Mouse (Mus musculus) ES-E14 (cell line): ENCODE measurements around the gene Sema6d. TPM values are rescaled to one million over a fixed set of nuclear protein-coding genes. Genes with fewer than 3 reads are reported as not detected.

Source experiments
- DNase-seq: peaks from one replicate; pipeline ENCODE4 v3.0.0-alpha.2; 2013; ENCODE audit warnings: low read depth, low spot score
- H3K27ac ChIP-seq: 2 replicates; pipeline ENCODE4 v1.5.1; 2012; ENCODE audit warnings: low read depth, mild to moderate bottlenecking, low read length, moderate library complexity, mixed read lengths; ENCODE audit not compliant: poor library complexity, insufficient read depth, severe bottlenecking
- H3K36me3 ChIP-seq: 2 replicates; pipeline ENCODE4 v1.6.1; 2012; ENCODE audit warnings: mild to moderate bottlenecking, low read length, moderate library complexity, mixed read lengths; ENCODE audit not compliant: control insufficient read depth, poor library complexity, insufficient read depth, severe bottlenecking
- H3K4me1 ChIP-seq, 2 experiments: fragments of 150-350 bp in 1 of 2; sonication (generic) in 1 of 2; 2 replicates each; pipeline ENCODE4 v1.6.1; 2012; ENCODE audit warnings: low read length in 2 of 2, mild to moderate bottlenecking in 1 of 2, mixed read lengths in 1 of 2; ENCODE audit not compliant: control insufficient read depth in 2 of 2, insufficient read depth in 2 of 2, poor library complexity in 1 of 2
- H3K4me3 ChIP-seq, 2 experiments: fragments of 150-350 bp in 1 of 2; sonication (generic) in 1 of 2; 2 replicates each; pipeline ENCODE4 v1.5.1; 2012; ENCODE audit warnings: low read length in 2 of 2, low read depth in 1 of 2, mild to moderate bottlenecking in 1 of 2, mixed read lengths in 1 of 2; ENCODE audit not compliant: insufficient read depth in 1 of 2, poor library complexity in 1 of 2, severe bottlenecking in 1 of 2
- H3K9ac ChIP-seq: 2 replicates; pipeline ENCODE4 v1.6.1; 2012; ENCODE audit warnings: low read depth, mild to moderate bottlenecking, low read length, mixed read lengths; ENCODE audit not compliant: poor library complexity, insufficient read depth, severe bottlenecking
- H3K9me3 ChIP-seq: fragments of 150-350 bp; sonication (generic); 2 replicates; pipeline ENCODE4 v1.6.1; 2012; ENCODE audit warnings: low read depth, mild to moderate bottlenecking, low read length; ENCODE audit not compliant: control insufficient read depth, insufficient read depth
- CHD2 ChIP-seq: IDR thresholded peaks from 2 replicates; pipeline ENCODE4 v1.6.1; 2014; ENCODE audit warnings: mild to moderate bottlenecking, low read depth, low read length, inconsistent platforms
- HCFC1 ChIP-seq: IDR thresholded peaks from 2 replicates; pipeline ENCODE4 v1.6.1; 2012; ENCODE audit warnings: low read length, inconsistent platforms, borderline replicate concordance; ENCODE audit not compliant: insufficient read depth
- MAFK ChIP-seq: IDR thresholded peaks from 2 replicates; pipeline ENCODE4 v1.6.1; 2014; ENCODE audit warnings: mild to moderate bottlenecking, low read depth, low read length, inconsistent platforms; ENCODE audit not compliant: insufficient read depth
- ZC3H11A ChIP-seq: IDR thresholded peaks from 2 replicates; pipeline ENCODE4 v1.6.1; 2012; ENCODE audit warnings: low read depth, mild to moderate bottlenecking, inconsistent platforms, low read length, borderline replicate concordance
- ZNF384 ChIP-seq: IDR thresholded peaks from 2 replicates; pipeline ENCODE4 v1.6.1; 2012; ENCODE audit warnings: low read depth, low read length, inconsistent platforms
- in situ Hi-C, 2 experiments: fragments of 600-800 bp; cut with MboI; formaldehyde crosslinking; loops; one replicate each; pipeline ENCODE4 v1.15.1; 2025; ENCODE audit warnings: low sequenced_read_pairs in 2 of 2, inconsistent platforms in 1 of 2; ENCODE audit not compliant: unreplicated experiment in 2 of 2
- total RNA-seq: library from RNA; depleted of rRNA; stranded (reverse); fragments of 300-350 nt; gene quantifications from 2 replicates; pipeline ENCODE4 v1.2.3, GENCODE M21; 2012

Sema6d gene
- total RNA-seq, 1 experiment, result 0.54 TPM

DNA sequence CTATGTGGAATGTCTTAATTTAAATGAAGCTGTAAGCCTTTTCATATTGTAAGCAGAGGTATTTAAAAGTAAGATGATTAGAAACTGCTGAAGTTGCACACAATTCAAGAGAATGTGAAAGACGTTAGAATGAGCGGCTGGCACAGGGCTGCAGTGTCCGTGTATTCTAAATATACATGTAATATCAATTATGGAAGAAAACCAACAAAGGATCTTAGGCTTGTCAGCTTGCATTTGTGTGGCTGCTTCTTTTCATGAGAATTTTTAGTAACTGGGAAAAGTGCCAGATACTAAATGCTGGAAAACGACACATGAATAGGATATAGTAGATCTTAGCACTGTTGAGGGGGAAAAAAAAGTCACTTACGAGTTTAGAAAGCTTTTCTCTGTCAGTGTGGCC lies 11.8 kb downstream of the Sema6d start:
- in situ Hi-C loops, result no loop called here
- no peak for TF ChIP-seq HCFC1
- no peak for TF ChIP-seq CHD2
- TF ChIP-seq ZC3H11A, result no peak
- TF ChIP-seq MAFK, result no peak
- TF ChIP-seq ZNF384, result no peak
- no peak for DNase-seq
- H3K4me3 ChIP-seq, result no peak overlapping the region
- H3K4me1 ChIP-seq, result no peaks in the 10 kb centered on the region
- no peaks in the 10 kb centered on the region for H3K36me3 ChIP-seq
- H3K9ac ChIP-seq, result no peak overlapping the region
- H3K9me3 ChIP-seq, result no peaks in the 10 kb centered on the region
- H3K27ac ChIP-seq, result no peak overlapping the region

DNA sequence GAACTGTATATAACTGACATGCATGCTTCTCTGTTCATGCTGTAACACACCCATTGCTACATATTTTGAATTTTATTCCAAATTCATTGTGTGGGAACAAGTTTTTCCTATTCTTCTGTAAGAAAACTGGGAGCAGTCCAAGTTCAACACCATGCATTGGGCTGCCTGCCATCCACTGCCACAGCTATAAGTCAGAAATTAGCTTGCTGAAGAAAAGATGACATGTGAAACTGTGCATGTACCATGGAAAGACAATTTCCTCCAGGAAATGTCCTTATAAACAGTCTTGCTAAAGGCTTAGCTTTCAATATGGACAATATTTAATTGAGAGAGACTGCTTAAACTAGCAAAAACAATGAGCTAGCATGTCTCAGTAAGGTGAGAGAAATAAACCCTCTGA lies 13.5 kb downstream of the Sema6d start:
- H3K9me3 ChIP-seq, result no peaks in the 10 kb centered on the region

DNA sequence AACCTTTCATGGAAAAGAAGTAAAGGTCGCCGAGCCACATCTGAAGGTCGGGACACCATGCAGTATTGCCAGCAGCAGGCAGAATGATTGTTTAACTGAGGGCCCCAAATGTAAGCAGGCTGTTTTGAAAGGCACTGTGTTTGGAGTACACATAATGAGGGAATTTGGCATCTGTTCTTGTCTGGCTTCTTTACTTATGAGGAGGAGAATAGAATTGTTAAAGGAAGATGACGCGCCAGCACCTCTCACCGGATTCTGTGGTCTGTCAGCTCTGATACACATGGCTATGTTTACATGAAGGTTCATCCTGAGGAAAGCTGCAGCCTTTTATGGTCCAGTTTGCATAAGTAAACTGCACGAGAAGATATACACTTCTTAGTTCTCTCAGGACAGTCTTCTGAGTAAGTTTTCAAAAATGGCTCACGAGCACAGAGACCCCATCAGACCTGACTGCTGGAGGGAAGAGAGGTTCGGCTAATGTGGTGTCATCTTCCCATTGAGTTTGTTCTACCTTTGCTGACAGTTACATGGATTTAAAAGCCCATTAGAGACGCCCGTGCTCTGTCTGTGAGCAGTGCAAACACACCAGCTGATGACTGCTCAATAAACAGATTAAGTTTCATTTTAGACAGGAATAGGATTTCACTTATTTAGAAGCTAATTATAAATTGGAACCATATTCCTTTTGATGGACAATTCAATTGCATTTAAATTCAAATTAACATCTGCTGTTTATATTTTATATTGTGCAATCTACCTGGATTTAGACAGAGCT lies 28.9 kb downstream of the Sema6d start:
- Histone ChIP-seq H3K9ac (no peak overlapping the region), H3K36me3 (no peaks in the 10 kb centered on the region), H3K27ac (no peak overlapping the region), H3K4me3 (no peak overlapping the region), H3K9me3 (no peaks in the 10 kb centered on the region), H3K4me1 (no peaks in the 10 kb centered on the region)
- in situ Hi-C loops, result no loop called here
- no peak for DNase-seq
- TF ChIP-seq ZC3H11A, result no peak
- TF ChIP-seq MAFK, result no peak
- no peak for TF ChIP-seq CHD2
- TF ChIP-seq HCFC1, result no peak
- no peak for TF ChIP-seq ZNF384

More for the DNA sequence above, 13.5 kb downstream of the Sema6d start:
- Histone ChIP-seq H3K4me3 (no peak overlapping the region), H3K9ac (no peak overlapping the region), H3K27ac (no peak overlapping the region), H3K36me3 (no peaks in the 10 kb centered on the region), H3K4me1 (no peaks in the 10 kb centered on the region)
- TF ChIP-seq CHD2, result no peak
- no peak for TF ChIP-seq ZC3H11A
- no peak for TF ChIP-seq HCFC1
- TF ChIP-seq ZNF384, result no peak
- no peak for TF ChIP-seq MAFK
- in situ Hi-C loops, result no loop called here
- DNase-seq, result no peak

DNA sequence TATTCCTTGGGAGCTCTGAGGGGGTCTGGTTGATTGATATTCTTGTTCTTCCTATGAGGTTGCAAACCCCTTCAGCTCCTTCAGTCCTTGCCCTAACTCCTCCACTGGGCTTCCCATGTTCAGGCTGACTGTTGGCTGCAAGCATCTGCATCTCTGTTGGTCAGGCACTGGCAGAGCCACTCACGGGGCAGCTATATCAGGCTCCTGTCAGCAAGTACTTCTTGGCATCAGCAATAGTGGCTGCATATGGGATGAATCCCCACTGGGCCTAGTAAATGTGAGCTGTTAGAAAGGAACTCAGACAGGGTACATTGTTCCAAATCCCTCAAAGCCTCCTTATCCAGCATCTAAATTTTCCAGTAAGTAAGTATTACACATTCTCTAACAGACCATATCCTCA lies 30.6 kb downstream of the Sema6d start:
- Histone ChIP-seq H3K27ac (no peak overlapping the region), H3K4me1 (no peaks in the 10 kb centered on the region), H3K9me3 (no peaks in the 10 kb centered on the region), H3K36me3 (no peaks in the 10 kb centered on the region), H3K4me3 (no peak overlapping the region), H3K9ac (no peak overlapping the region)
- in situ Hi-C loops, result no loop called here
- TF ChIP-seq HCFC1 (no peak), ZC3H11A (no peak), MAFK (no peak), ZNF384 (no peak), CHD2 (no peak)
- no peak for DNase-seq

DNA sequence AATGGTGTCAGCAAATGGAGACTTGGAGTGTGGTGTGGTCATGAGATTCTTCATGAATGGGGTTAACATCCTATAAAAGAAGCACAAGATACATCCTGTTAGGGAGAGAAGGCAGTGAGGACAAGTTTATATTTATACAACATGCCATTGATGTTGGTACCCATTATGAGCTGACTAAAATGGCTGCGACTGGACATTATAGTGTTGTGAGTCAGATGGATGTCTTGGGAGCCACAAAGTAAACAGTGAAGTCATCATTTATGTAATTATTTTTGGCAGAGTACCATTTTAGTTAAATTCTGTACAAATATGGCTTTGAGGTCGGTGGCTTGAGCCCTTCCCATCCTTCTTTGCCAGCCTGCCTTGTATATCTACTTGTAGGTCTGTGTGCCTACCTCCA lies 31.8 kb downstream of the Sema6d start:
- no peak for DNase-seq
- Histone ChIP-seq H3K27ac (no peak overlapping the region), H3K36me3 (no peaks in the 10 kb centered on the region), H3K4me1 (no peaks in the 10 kb centered on the region), H3K9ac (no peak overlapping the region), H3K9me3 (no peaks in the 10 kb centered on the region), H3K4me3 (no peak overlapping the region)
- TF ChIP-seq HCFC1 (no peak), ZC3H11A (no peak), ZNF384 (no peak), MAFK (no peak), CHD2 (no peak)
- in situ Hi-C loops, result no loop called here
